Mouse (Mus musculus) heart, embryonic 10.5 days (tissue): ENCODE results near the gene Rhbdf2. TPM values are rescaled to one million over a fixed set of nuclear protein-coding genes. Genes with fewer than 3 reads are reported as not detected.

Experiments
- DNase-seq: peaks from one replicate; pipeline ENCODE4 v3.0.0-alpha.2; 2017; ENCODE audit warnings: low spot score
- H3K27ac ChIP-seq: fragments of 300-500 bp; sonication (generic); 2 replicates; pipeline ENCODE4 v1.5.1; 2016; ENCODE audit warnings: mild to moderate bottlenecking
- H3K27me3 ChIP-seq: fragments of 300-500 bp; sonication (generic); 2 replicates; pipeline ENCODE4 v1.6.1; 2016; ENCODE audit warnings: mild to moderate bottlenecking; ENCODE audit not compliant: poor library complexity, insufficient read depth, severe bottlenecking
- H3K36me3 ChIP-seq: fragments of 300-500 bp; sonication (generic); 2 replicates; pipeline ENCODE4 v1.6.1; 2016; ENCODE audit warnings: mild to moderate bottlenecking, moderate library complexity
- H3K4me1 ChIP-seq: fragments of 300-500 bp; sonication (generic); 2 replicates; pipeline ENCODE4 v1.6.1; 2016; ENCODE audit warnings: mild to moderate bottlenecking
- H3K4me3 ChIP-seq: fragments of 300-500 bp; sonication (generic); 2 replicates; pipeline ENCODE4 v1.5.1; 2016; ENCODE audit warnings: mild to moderate bottlenecking, moderate library complexity
- H3K9me3 ChIP-seq: fragments of 300-500 bp; sonication (generic); 2 replicates; pipeline ENCODE4 v1.6.1; 2016; ENCODE audit warnings: mild to moderate bottlenecking, moderate library complexity
- WGBS: fragments of 180-500 bp; shearing (Covaris S2); methylation state at CpG from one replicate; pipeline ENCODE4 v1.1.7; 2016; 5-methylcytosine and 5-hydroxymethylcytosine counted together
- polyA plus RNA-seq: library from polyadenylated mRNA; unstranded; fragments of >200 nt; fragmentation: Nextera tagmentation; extraction: Ambion mirVana; gene quantifications from 2 replicates; pipeline ENCODE4 v1.2.1, GENCODE M21; 2016

The Rhbdf2 gene
- polyA plus RNA-seq, 1 experiment from 2014 or later, result 6.7 TPM

DNA sequence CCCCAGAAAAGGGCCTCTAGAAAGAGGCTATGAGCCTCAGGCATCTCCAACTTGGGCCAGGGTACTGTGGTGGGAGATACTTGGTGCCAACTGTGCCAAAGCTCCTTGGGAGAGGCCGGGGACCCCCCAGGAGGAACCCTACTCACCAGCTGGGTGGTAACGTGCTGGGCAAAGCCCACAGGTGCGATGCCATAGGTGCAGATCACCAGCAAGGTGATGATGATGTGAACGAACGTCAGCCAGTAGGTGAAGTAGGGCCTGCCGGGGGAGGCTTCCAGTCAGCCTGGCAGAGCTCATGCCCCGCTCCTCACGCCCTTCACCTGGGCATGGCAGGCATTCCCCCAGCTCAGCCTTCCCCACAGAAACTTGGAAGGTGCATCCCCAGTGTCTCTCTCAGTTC is 24.8 kb downstream of the Rhbdf2 start:
- 90% methylated on average over 8 of the region's 8 CpGs for WGBS
- H3K9me3 ChIP-seq, result no peaks in the 10 kb centered on the region
- no peak overlapping the region for H3K4me3 ChIP-seq
- no peak for DNase-seq
- H3K27ac ChIP-seq, result no peak overlapping the region
- H3K27me3 ChIP-seq, result peaks cover 24% of the 10 kb centered on the region
- peaks cover 90% of the 10 kb centered on the region for H3K36me3 ChIP-seq
- H3K4me1 ChIP-seq, result peaks cover 17% of the 10 kb centered on the region

DNA sequence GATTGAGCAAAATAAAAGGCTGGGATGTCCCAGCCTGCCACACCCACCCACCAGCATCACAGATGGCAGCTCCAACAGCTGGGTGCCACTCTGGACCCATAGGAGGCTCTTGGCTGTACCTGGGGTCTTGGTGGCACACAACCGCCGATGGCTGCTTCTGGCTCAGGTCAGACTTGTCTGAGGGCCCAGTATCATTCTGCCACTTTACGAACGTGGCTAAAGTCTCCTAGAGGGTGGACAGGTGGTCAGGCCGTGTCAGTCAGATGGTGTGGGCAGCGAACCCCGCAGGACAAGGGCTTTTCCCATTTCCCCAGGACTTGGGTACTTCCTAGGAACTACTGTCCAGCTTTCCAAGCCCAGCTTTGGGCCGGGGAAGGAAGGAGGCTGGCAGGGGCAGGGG is 25.7 kb downstream of the Rhbdf2 start:
- Histone ChIP-seq H3K9me3 (no peaks in the 10 kb centered on the region), H3K27ac (no peak overlapping the region), H3K4me1 (peaks cover 17% of the 10 kb centered on the region), H3K4me3 (no peak overlapping the region), H3K27me3 (peaks cover 30% of the 10 kb centered on the region), H3K36me3 (peaks cover 87% of the 10 kb centered on the region)
- no peak for DNase-seq
- WGBS, result 88% methylated on average over 8 of the region's 8 CpGs

DNA sequence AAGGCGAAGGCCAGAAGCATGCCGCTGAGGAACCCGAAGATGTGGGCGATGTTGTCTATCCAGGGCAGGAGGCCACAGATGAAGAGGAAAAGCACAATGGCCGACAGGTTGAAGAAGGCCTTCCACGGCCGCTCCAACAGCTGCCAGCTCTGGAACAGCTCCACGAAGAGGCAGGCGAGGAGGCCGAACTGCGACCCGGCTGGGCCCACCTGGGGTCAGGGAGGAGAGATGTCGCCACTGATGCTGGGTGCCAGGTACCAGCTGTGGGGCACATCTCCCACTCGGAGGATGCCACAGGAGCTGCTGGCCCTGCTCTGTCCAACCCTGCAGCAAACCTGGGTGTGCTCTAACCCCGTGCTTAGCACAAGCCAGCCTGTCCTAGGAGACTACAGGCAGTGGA is 27.6 kb downstream of the Rhbdf2 start:
- Histone ChIP-seq H3K27me3 (peaks cover 32% of the 10 kb centered on the region), H3K4me1 (peaks cover 10% of the 10 kb centered on the region), H3K36me3 (peaks cover 69% of the 10 kb centered on the region), H3K27ac (no peak overlapping the region), H3K4me3 (no peak overlapping the region), H3K9me3 (no peaks in the 10 kb centered on the region)
- WGBS, result 88% methylated on average over 15 of the region's 15 CpGs
- DNase-seq, result no peak

DNA sequence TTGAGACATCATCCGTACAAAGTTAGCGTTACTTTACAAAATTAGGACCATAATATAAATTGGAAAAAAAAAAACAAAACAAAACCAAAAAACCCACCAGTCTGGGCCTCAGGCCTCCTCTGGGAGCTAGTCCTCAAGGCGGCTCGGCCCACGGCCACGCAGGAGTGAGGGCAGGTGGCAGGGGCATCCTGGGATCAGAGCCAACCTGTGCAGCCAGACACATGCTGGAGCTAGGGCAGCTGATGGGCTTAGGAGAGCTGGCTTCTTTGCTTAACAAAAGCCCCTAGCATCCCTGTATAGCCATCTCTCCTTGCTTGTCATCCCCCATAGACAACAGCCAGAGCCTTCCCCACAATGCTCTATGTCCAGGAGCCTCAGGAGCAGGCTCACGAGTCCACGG is 28.6 kb downstream of the Rhbdf2 start:
- WGBS, result 85% methylated on average over 8 of the region's 8 CpGs
- H3K4me1 ChIP-seq, result no peaks in the 10 kb centered on the region; the same call in none of the 2 replicates

DNA sequence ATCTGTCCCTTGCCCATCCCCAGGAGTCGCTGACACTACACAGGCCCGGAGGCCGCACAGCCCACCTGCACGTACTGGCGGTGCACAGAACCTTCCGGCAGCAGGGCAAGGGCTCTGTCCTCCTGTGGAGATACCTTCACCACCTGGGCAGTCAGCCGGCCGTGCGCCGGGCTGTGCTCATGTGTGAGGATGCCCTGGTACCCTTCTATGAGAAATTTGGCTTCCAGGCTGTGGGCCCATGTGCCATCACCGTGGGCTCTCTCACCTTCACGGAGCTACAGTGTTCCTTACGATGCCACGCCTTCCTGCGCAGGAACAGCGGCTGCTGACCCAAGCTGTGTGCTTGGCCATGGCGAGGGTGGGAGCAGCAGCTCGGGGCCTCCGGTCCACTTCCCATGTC is 30.1 kb downstream of the Rhbdf2 start:
- no peak for DNase-seq
- no peak overlapping the region for H3K27ac ChIP-seq
- 81% methylated on average over 19 of the region's 19 CpGs for WGBS
- H3K27me3 ChIP-seq, result peaks cover 29% of the 10 kb centered on the region
- H3K4me1 ChIP-seq, result peaks cover 5% of the 10 kb centered on the region
- no peaks in the 10 kb centered on the region for H3K9me3 ChIP-seq
- no peak overlapping the region for H3K4me3 ChIP-seq
- peaks cover 47% of the 10 kb centered on the region for H3K36me3 ChIP-seq

More for the DNA sequence above, 28.6 kb downstream of the Rhbdf2 start:
- Histone ChIP-seq H3K27ac (no peak overlapping the region), H3K9me3 (no peaks in the 10 kb centered on the region), H3K4me3 (no peak overlapping the region), H3K36me3 (peaks cover 58% of the 10 kb centered on the region), H3K27me3 (peaks cover 32% of the 10 kb centered on the region)
- DNase-seq, result no peak

DNA sequence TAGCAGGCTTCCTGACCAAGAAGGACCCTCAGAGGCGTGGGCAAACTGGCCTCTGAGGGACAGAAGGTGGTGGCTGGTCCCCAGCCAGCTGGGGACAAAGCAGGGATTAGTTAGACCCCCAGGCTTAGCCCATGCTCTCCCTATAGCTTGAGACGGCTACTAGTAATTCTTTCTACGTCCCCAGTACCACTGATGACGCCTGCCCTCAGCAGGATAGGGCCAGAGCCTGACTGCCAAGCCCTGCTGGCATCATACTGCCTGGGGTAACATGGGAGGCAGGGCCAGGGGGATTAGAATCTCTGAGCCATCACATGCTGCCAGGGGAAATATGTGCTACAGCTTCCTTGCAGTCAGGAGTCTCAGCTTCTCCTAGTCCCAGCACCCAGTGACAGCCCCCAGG is 33.5 kb downstream of the Rhbdf2 start:
- Histone ChIP-seq H3K36me3 (peaks cover 14% of the 10 kb centered on the region), H3K9me3 (no peaks in the 10 kb centered on the region), H3K27me3 (peaks cover 31% of the 10 kb centered on the region), H3K4me1 (peaks cover 13% of the 10 kb centered on the region; the same call in 1 of the 2 replicates), H3K27ac (no peak overlapping the region), H3K4me3 (no peak overlapping the region)
- no peak for DNase-seq
- 69% methylated on average over 4 of the region's 4 CpGs for WGBS

DNA sequence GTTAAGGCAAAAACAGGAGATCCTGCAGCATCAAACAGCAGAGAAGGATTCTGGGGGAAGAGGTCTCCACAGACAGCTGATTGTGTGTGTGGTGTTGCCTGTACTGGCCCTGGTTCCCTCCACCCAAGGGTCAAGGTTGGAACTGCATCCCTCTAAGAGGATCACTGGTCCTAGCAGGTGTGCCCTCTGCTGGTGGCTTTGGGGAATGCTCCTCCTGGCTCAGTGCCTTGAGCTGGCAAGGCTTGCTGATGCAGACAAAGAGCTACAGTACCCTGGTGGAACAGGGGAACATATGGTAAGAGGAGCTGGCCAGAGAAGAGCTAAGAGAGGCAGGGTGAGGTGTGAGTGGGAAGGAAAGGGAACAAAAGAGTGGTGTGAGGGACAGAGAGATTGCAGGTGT is 34.4 kb downstream of the Rhbdf2 start:
- Histone ChIP-seq H3K27me3 (peaks cover 36% of the 10 kb centered on the region), H3K4me1 (peaks cover 13% of the 10 kb centered on the region), H3K9me3 (no peaks in the 10 kb centered on the region), H3K4me3 (no peak overlapping the region), H3K27ac (no peak overlapping the region), H3K36me3 (peaks cover 7% of the 10 kb centered on the region)
- peak; percentile 95 for DNase-seq

DNA sequence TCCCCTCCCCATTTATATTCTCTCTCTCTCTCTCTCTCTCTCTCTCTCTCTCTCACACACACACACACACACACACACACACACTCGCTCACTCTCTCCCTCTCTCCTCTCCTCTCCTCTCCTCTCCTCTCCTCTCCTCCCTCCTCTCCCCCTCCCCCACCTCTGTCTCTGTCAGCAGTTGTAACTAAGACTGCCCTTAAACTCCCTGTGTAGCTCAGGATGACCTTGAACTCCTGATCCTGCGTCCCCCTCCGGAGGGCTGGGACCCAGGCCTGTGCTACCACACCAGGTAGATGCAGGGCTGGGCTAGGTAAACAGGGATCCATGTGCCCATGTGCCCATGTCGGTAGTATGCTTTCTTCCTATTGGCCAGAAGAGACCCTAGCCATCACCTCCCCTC is 35.2 kb downstream of the Rhbdf2 start:
- WGBS, result 77% methylated on average over 4 of the region's 4 CpGs
- Histone ChIP-seq H3K27ac (no peak overlapping the region; the same call in 1 of the 2 replicates), H3K9me3 (no peaks in the 10 kb centered on the region)

DNA sequence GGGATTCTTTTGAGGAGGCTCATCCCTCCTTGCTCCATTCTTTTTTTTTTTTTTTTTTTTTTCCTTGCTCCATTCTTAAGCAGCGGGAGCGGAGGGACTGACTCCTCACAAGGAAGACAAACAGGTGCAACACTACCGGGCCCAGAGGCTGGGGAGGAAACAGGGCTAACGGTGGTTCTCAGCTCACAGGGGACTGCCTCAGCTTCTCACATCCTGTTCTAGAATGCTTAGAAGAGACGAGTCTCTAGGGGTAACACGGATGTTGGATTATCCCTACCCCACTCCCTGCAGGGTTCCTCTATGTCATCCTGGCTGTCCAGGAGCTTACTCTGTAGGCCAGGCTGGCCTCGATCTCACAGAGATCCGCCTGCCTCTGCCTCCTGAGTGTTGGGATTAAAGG is 37.2 kb downstream of the Rhbdf2 start:
- DNase-seq, result no peak
- Histone ChIP-seq H3K9me3 (no peaks in the 10 kb centered on the region), H3K27me3 (peaks cover 25% of the 10 kb centered on the region), H3K27ac (no peak overlapping the region), H3K4me1 (peaks cover 33% of the 10 kb centered on the region), H3K36me3 (no peaks in the 10 kb centered on the region), H3K4me3 (no peak overlapping the region)
- 56% methylated on average over 8 of the region's 8 CpGs for WGBS

More for the DNA sequence above, 35.2 kb downstream of the Rhbdf2 start:
- H3K4me3 ChIP-seq, result no peak overlapping the region
- H3K27me3 ChIP-seq, result peaks cover 35% of the 10 kb centered on the region
- peaks cover under 1% of the 10 kb centered on the region for H3K36me3 ChIP-seq
- H3K4me1 ChIP-seq, result peaks cover 22% of the 10 kb centered on the region
- DNase-seq, result no peak

DNA sequence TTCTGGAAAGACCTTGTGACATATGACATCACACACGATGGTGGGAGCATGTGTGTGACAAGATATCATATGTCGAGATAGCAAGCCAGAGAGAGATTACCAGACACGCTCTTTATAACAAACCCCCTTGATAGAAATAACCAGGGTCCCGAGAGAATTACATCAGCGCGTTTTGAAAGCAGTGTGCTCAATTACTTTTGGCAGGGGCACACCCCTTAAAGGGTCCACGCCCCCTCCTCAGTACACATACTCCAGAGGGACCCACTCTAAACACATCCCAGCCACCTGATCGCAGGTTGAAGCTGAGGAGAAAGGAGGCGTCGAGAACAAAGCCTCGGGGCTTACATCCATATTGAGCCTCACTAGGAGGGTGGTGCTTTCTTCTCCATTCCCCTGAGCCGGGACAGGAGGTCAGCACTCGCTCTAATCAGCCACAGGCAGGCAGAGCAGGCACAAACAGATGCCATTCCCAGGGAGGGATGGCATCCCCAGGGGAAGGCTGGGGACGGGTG is 37.7 kb downstream of the Rhbdf2 start:
- no peak for DNase-seq
- Histone ChIP-seq H3K9me3 (no peaks in the 10 kb centered on the region), H3K36me3 (no peaks in the 10 kb centered on the region), H3K4me3 (no peak overlapping the region), H3K4me1 (peaks cover 33% of the 10 kb centered on the region), H3K27me3 (peaks cover 25% of the 10 kb centered on the region), H3K27ac (no peak overlapping the region)
- 34% methylated on average over 14 of the region's 14 CpGs for WGBS

DNA sequence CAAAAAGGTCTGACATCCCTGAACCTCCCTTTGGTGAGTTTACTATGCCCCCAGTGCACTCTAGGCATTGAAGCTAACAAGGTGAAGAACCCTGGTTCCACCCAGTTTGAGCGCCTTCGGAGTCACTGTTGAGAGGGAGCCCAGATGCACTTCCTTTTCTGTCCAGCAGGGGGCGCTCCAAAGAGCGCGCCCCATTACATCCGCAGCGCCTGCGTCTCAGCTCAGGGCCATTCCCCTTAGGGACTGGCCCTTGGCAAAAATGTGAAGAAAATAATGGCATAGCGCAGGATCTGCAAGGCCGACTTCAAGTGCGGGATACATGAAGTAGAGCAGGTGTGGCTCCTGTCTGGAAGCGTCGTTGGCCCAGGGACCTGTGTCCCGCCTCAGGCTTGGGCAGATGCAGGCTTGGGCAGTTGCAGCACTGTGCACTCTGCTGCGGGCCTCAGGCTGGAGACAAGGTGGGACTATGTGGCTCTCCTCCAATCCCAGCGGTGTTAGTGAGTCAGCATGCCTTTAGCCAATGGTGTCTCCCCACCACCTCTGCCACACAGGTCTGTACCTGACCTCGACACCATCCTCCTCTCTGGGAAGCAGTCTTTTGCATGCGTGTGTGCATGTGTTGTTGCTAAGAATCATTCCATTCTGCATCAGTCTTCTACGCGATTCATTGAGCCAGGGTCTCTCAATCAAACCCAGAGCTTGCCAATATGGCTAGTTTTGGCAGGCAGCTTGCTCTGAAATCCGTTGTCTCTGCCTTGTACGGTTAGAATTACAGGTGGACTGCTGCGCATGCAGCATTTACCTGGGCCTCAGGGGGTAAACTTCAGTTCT is 39.8 kb downstream of the Rhbdf2 start:
- WGBS, result 24% methylated on average over 23 of the region's 23 CpGs
- peaks cover 25% of the 10 kb centered on the region for H3K27me3 ChIP-seq
- no peaks in the 10 kb centered on the region for H3K9me3 ChIP-seq
- 0 out of 2 replicates have a peak overlapping the region, but pooled peaks have one; percentile 25 for H3K4me3 ChIP-seq
- H3K4me1 ChIP-seq, result peaks cover 31% of the 10 kb centered on the region
- H3K27ac ChIP-seq, result no peak overlapping the region
- DNase-seq, result peak; percentile 87
- H3K36me3 ChIP-seq, result no peaks in the 10 kb centered on the region

DNA sequence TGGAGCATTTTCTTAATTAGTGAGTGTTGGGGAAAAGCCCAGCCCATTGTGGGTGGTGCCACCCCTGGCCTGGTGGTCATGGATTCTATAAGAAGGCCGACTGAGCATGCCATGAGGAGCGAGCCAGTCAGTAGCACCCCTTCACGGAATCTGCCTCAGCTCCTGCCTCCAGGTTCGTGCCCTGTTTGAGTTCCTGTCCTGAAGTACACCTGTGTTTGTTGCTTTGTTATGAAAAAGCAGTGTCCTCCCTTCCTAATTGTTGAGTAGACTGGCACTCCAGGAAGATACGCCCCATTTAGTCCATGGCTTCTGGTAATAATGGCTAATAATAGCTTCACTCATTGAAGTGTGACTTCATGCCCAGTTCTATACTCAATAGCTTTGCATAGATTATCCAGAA is 40.5 kb downstream of the Rhbdf2 start, which contains the start of gene Aanat:
TSS of gene Aanat (plus strand) at position 123 of the 400 bp plus-strand sequence.
- H3K4me1 ChIP-seq, result peaks cover 28% of the 10 kb centered on the region
- peaks cover 25% of the 10 kb centered on the region for H3K27me3 ChIP-seq
- peak within 1 kb of the TSS; percentile 25; the same call in 1 of the 2 replicates for H3K27ac ChIP-seq
- 65% methylated on average over 5 of the region's 5 CpGs for WGBS
- no peak for DNase-seq
- H3K9me3 ChIP-seq, result no peaks in the 10 kb centered on the region
- H3K4me3 ChIP-seq, result 0 out of 2 replicates have a peak within 1 kb of the TSS, but pooled peaks have one; percentile 25
- no peaks in the 10 kb centered on the region for H3K36me3 ChIP-seq

DNA sequence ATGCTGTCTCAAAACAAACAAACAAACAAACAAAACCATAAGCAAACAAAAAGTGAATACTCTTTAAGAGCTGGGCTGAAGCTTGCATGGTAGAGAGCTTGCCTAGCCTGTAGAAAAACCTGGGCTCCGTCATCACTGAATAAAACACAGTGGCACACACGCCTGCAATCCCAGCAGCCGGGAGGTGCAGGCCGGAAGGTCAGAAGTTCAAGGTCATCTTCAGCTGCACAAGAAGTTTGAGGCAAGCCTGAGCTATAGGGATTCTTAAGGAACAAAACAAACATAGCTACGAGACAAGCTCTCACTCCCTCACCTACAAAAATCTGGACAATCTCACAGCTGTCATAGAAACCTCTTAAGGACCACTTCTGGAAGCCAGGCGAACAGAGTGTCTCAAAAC is 41.1 kb downstream of the Rhbdf2 start:
- DNase-seq, result no peak
- no peaks in the 10 kb centered on the region for H3K36me3 ChIP-seq
- peaks cover 25% of the 10 kb centered on the region for H3K27me3 ChIP-seq
- H3K4me1 ChIP-seq, result peaks cover 34% of the 10 kb centered on the region
- H3K4me3 ChIP-seq, result no peak overlapping the region
- peak overlapping the region; percentile 25; the same call in 1 of the 2 replicates for H3K27ac ChIP-seq
- no peaks in the 10 kb centered on the region for H3K9me3 ChIP-seq
- WGBS, result 47% methylated on average over 6 of the region's 6 CpGs
